Mouse (Mus musculus) layer of hippocampus, adult 2 months (tissue): ENCODE results near the gene Rps9. TPM values are rescaled to one million over a fixed set of nuclear protein-coding genes. Genes with fewer than 3 reads are reported as not detected.
"Not testable (repeated sequence)": the region's sequence is repeated elsewhere in the genome, so short reads cannot be mapped to it uniquely, and the experiment has no call there.

Experiments
- DNase-seq, 2 experiments: peaks; one replicate each; pipeline ENCODE4 v3.0.0; 2022; ENCODE audit warnings: low spot score in 2 of 2
- H3K27ac ChIP-seq: fragments of 200-600 bp; 2 replicates; pipeline ENCODE4 v1.8.1; 2022
- H3K4me3 ChIP-seq: fragments of 200-600 bp; 2 replicates; pipeline ENCODE4 v1.8.1; 2022; ENCODE audit warnings: mild to moderate bottlenecking
- CTCF ChIP-seq: fragments of 200-600 bp; conservative IDR thresholded peaks from 2 replicates; pipeline ENCODE4 v1.8.1; 2022; ENCODE audit warnings: antibody characterized with exemption, mild to moderate bottlenecking, moderate library complexity
- total RNA-seq, 2 experiments: library from RNA; stranded (reverse); gene quantifications; 2 replicates each; pipeline ENCODE4 v1.2.3; 2021

The Rps9 gene
- total RNA-seq, 2 experiments from 2014 or later, result 387 to 404 TPM

DNA sequence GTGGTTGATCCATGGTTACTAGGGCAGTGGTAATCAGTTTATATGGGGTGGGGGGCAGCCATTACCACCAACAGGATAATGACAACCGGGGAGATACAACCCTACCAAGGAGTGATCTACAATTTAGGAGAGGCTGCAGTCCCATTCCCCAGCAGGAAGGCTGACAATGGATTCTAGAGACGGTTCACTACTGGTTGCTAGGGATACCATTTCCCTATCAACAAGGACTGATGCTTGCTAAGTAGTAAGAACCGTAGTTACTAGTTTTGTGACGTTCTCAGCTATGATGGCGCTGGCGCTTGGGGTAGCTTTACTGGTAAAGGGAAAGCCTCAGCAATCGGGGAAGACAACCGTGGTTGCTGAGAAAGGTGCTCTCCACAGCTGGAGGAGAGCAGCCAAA, 19.1 kb upstream of the Rps9 start:
- H3K4me3 ChIP-seq, result no peak overlapping the region
- peak overlapping the region; percentile 77 for H3K27ac ChIP-seq
- DNase-seq, result no peak
- TF ChIP-seq CTCF, result no peak

- Histone ChIP-seq H3K27ac (peak overlapping the region; percentile 77; the same call in 1 of the 2 replicates), H3K4me3 (no peak overlapping the region)
- no peak for TF ChIP-seq CTCF
- DNase-seq, result no peak
Measured at GRCm38 (mm10) chr7:3685400-3686187, 18.2 kb upstream of the Rps9 start.

DNA sequence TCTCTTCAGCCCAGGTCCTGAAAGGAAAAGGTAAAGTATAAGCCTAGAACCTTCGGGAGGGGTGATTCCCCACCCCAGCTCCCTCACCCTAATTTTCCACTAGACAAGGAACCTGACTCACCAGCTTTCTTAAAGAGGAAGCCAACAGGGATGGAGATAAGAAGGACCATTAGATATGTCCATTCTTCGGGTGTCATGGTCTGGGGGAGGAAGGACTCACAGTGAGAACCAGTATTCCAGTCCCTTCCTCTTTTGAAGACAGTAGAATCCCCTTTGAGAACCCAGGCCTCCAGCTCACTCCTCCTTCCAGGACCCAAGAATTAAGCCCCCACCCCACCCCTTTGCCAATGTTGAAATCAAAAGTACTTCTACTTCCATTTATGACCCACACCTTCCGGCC, 11.9 kb upstream of the Rps9 start:
- peak overlapping the region; percentile 94 for H3K27ac ChIP-seq
- DNase-seq, result no peak
- no peak for TF ChIP-seq CTCF
- peak overlapping the region; percentile 96 for H3K4me3 ChIP-seq

GRCm38 (mm10) chr7:3692382-3692986, 11.3 kb upstream of the Rps9 start, which contains the start of gene Tsen34:
TSS of gene Tsen34 (plus strand) at chr7:3692863.
- H3K4me3 ChIP-seq, result peak within 1 kb of the TSS; percentile 96
- TF ChIP-seq CTCF, result no peak
- no peak for DNase-seq
- peak within 1 kb of the TSS; percentile 94 for H3K27ac ChIP-seq

DNA sequence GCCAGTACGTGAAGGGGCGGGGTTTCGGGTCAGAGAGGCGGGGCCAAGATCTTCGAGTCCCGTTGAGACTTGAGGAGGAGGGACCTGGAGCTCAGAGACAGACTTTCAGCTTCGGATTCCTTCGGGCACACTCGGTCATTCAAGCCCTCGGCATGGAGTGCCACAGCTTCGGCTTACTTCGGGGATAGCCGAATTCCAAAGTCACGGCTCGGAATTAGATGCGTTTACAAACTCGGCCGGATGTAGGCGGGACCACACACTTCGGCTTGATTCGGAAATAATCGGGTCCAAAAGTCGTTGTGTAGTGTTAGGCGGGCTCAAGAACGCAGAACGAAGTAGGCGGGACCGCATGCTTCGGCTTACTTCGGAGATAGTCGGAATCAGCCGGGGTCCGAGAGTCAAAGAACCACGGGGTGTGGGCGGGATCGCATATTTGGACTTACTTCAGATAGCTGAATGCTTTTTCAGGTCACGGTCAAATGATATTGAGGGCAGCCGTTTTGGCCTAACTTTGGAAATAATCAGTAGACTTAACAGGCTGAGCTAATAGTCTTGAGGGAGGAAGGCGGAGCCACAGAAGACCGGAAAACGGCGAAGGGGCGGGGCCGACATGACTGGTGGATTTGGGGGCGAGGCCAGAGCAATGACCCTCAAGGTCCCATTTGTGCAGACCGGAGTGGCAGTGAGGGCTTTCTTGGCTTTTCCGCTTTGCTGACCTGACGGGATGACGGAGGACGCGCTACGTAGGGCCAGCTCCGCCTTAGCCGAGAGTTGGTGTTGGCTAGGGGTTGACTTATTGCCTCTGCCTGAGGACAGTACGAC, 10.6 kb upstream of the Rps9 start, which contains the start of gene Mboat7:
Gene Mboat7, minus strand, starts transcription at position 537 of the 822 bp plus-strand sequence.
- no peak for TF ChIP-seq CTCF

DNA sequence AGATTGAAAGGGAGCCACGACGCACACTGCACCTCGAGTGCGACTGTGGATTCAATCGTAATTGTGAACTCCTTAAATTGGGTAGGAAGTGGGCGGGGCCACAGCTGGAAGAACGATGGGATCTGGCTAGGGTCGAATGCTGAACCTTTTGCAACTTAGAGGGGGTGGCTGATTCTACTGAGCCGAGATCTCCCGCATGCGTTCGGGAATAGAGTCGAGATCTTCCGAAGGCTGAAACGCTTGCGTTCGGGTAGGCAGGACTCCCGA, 10.1 kb upstream of the Rps9 start:
- DNase-seq, result no peak
- Histone ChIP-seq H3K4me3 (peak overlapping the region; percentile 96), H3K27ac (peak overlapping the region; percentile 94)
- TF ChIP-seq CTCF, result no peak

More for the DNA sequence above, 10.6 kb upstream of the Rps9 start, which contains the start of gene Mboat7:
- peak within 1 kb of the TSS; percentile 94 for H3K27ac ChIP-seq
- peak within 1 kb of the TSS; percentile 96 for H3K4me3 ChIP-seq
- peak; percentile 96 to 98 for DNase-seq

DNA sequence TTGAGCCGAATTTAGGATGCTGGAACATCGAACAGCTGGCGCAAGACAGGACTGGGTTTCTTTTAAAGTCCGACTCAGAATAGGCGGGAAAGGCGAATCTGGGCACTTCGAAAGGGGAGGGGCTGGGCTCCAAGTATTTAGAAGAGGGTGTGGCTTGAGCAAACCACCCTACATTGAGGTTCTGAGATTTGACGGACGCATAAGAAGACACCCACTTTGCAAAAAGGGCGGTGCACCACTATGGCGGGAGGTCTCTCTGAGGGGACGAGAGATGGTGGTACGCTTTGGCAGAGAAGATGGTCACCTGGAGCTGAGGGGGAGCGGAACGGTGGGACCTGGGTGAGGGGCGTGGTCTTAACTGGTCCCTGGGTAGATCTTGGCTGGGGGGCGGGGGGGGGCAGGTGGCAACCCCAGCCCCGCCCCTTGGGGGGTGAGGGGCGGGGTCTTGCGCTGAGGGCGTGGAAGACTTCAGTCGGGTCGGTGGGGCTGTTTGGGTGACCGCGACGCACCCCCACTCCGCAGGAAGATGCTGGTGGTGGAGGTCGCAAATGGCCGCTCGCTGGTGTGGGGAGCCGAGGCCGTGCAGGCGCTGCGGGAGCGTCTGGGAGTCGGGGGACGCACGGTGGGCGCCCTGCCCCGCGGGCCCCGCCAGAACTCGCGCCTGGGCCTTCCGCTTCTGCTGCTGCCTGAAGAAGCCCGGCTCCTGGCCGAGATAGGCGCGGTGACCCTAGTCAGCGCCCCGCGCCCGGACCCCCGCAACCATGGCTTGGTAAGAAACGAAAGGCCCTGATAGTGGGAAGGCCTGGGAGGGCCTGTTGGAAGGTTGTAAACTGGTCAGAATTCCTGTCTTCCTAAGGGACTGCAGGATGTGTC, 9.5 kb upstream of the Rps9 start:
- Histone ChIP-seq H3K27ac (peak overlapping the region; percentile 94), H3K4me3 (peak overlapping the region; percentile 96)
- no peak for TF ChIP-seq CTCF
- peak; percentile 41 to 61 for DNase-seq

DNA sequence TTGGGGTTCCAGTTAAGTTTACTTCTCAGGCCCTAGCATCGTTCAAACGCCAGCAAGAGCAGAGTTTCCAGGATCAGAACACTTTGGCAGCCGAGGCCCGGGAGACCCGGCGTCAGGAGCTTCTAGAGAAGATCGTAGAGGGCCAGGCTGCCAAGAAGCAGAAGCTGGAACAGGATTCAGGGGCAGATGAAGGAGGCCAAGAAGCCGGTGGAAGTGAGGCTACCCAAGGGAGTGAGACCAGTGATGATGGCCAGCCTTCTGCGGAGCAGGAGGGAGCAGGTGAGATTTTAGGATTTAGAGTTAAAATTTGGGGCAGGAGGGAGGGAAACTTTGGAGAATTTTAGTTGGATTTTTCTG, 8.9 kb upstream of the Rps9 start:
- Histone ChIP-seq H3K27ac (peak overlapping the region; percentile 94), H3K4me3 (peak overlapping the region; percentile 96)
- not testable (repeated sequence) for DNase-seq

GRCm38 (mm10) chr7:3698471-3698870, 5.3 kb upstream of the Rps9 start:
- TF ChIP-seq CTCF, result peak; percentile 39
- peak in 1 of 2 experiments; percentile 65 for DNase-seq
- Histone ChIP-seq H3K4me3 (no peak overlapping the region), H3K27ac (peak overlapping the region; percentile 84)

GRCm38 (mm10) chr7:3703148-3703878, 480 bp upstream of the Rps9 start:
- no peak for TF ChIP-seq CTCF
- peak overlapping the region; percentile 90 for H3K4me3 ChIP-seq

GRCm38 (mm10) chr7:3704475-3704874, 682 bp downstream of the Rps9 start:
- DNase-seq, result no peak
- peak overlapping the region; percentile 90 for H3K4me3 ChIP-seq
- H3K27ac ChIP-seq, result peak overlapping the region; percentile 93
- no peak for TF ChIP-seq CTCF

More at GRCm38 (mm10) chr7:3703148-3703878, 480 bp upstream of the Rps9 start:
- no peak for DNase-seq
- peak overlapping the region; percentile 93 for H3K27ac ChIP-seq

DNA sequence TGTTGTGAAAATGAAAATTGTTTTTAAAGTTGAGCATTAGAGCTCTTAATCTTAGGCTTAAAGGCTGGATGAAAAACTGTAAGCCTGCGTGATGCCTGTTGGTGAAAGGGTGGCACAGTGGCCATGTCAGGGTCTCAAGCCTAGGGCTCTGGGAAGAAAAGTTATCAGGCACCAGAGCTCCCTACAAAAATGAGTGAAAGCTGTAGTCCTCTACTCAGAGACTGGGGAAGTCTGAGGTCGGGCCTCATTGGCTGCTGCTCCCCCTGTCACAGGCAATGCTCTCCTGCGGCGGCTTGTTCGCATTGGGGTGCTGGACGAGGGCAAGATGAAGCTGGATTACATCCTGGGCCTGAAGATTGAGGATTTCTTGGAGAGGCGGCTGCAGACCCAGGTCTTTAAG, 1.7 kb downstream of the Rps9 start:
- Histone ChIP-seq H3K27ac (peak overlapping the region; percentile 93; the same call in 1 of the 2 replicates), H3K4me3 (peak overlapping the region; percentile 90)
- DNase-seq, result not testable (repeated sequence)
